Mouse (Mus musculus) neural tube, embryonic 10.5 days (tissue): ENCODE measurements around the gene Fcer1g.

Source experiments
- DNase-seq: peaks from one replicate; pipeline ENCODE4 v3.0.0-alpha.2; 2017; ENCODE audit warnings: low spot score; ENCODE audit errors: extremely low spot score

Fcer1g gene

DNA sequence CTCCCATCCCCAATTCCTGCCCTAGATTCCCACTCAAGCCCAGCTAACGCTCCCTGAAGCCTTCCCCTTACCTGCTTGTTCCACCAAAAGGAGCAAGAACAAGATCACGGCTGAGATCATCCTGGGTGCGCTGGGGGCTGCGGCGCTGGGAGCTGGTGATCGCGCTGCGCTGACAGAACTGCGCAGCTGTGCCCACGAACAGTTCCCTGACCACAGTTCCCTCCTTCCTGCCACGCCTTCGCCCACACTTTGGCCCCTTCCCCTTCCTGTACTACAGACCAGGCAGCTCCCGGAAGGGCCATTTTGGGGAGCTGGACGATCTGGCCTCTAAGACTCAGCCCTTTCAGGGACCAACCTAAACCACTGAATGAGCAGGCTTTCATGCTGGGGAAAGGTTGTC is at the start of gene Fcer1g:
Gene Fcer1g (minus strand): TSS at position 240 of the 400 bp plus-strand sequence.
- no peak for DNase-seq

DNA sequence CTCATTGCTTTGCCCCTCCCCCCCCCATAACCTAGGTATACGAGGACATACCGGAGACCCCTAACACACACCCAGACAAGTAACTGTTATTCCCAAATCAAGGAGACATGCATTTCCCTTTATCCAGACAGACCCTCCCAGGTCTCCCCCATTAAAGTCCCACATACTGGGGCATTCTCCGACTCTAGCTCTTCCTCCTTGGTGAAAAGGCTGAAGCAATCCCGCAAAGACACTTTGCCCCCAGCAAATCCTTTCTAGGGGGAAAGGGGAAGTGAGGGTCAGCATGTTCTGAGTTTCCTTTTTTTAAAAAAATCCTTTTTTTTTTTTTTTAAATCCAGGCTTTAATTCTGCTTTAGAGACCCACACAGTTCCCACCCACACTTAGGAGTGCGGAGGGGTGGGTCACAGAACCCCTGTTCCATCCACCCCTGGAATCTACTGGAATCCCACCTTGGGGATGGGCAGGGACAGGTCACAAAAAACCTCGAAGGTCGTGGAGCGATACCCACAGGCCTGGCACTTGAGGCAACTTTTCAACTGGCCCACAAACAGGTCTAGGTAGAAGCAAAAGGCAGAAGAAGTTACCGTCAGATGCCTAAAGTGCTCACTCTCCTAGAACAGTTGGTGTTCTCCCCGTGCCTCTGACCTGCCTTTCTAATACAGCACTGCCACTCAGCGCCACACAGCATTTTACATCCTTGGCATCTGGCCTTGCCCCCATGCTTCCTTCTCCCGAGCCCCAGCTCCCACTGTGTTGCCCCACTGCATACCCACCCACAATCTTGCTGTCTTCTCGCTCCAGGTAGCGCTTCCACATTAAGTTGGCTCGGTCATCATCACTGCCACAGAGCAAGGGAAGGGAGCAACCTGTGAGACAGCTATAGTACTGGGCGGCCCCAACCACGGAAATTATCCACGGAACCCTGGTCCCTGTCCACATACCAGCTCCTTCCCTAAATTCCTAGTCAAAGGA is 49.3 kb upstream of the Fcer1g start:
- no peak for DNase-seq

- no peak for DNase-seq
Measured at GRCm38 (mm10) chr1:171282086-171282805, 48.1 kb upstream of the Fcer1g start.

DNA sequence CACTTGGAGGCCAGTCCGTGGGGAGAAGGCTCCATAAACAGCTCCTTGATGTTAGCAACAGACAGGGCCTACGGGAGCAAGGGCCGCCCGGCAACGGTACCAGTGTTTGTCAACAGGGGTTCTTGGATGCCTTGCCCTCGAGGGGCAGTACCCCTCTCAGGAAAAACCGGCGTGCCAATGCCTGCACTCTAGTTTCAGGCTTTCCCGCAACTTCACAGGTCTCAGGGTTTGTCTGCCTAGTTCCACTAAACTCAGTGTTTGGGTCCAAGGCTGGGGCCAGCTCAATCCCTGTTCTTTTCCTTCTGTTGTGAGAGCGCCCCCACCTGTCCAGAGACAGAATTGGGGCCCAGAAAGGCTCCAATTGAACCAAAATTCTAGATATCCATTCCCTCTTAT is 47.4 kb upstream of the Fcer1g start:
- DNase-seq: no peak

GRCm38 (mm10) chr1:171280916-171281527 is 46.9 kb upstream of the Fcer1g start, which contains the start of gene Ppox:
TSS of gene Ppox (minus strand) at chr1:171281186.
- peak; percentile 85 for DNase-seq

GRCm38 (mm10) chr1:171280250-171280915 is 46.2 kb upstream of the Fcer1g start:
- no peak for DNase-seq

DNA sequence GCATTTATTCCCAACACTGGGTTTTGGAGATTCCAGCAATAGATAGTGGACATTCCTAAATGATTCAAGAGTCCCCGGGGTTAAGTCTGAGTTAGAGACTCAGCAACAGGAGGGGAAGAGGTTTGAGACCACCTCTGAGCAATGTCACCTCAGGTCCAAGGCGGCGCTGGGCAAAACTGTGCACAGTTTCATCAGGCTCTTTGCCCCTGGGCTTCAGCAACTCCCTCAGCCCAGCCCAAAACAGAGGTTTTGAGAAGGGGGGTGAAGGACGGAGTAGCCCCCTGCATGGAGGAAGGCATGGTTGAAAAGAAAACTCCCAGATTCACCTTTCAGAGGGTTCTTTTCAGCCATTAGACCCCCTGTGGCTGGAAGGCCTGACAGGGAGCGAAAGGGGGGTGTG is 45.6 kb upstream of the Fcer1g start:
- no peak for DNase-seq

DNA sequence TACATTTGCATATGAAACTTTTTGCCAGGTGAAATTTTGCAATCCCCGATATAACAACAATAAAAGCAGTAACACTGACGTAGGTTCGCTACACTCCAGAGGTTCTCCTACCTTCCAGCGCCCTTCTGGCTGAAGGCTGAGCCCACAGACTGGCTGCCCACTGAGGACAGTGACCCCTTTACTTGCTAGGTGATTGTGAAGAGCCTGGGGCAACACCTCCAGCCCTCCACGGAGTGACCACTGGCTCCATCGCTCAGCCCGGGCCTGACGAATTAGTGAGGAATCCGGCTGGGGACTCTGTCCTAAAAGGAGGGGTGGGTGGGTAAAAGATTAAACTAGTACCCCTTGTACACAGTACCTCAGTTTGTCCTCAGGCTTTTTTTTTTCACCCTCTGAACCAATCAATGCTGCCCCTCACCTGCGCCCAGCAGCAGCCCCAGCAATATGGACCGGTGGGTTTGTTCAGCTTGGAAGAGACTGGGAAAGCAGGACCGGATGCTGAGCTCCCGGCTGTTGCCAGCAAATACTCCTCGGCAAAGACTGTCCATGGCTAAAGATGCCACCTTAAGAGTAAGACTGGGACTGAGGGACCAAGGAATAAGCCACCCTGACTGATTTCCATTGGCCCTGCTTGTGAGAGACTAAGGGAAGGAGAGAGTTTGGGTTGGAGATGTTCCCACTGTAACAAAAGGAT is 45.0 kb upstream of the Fcer1g start:
- no peak for DNase-seq

DNA sequence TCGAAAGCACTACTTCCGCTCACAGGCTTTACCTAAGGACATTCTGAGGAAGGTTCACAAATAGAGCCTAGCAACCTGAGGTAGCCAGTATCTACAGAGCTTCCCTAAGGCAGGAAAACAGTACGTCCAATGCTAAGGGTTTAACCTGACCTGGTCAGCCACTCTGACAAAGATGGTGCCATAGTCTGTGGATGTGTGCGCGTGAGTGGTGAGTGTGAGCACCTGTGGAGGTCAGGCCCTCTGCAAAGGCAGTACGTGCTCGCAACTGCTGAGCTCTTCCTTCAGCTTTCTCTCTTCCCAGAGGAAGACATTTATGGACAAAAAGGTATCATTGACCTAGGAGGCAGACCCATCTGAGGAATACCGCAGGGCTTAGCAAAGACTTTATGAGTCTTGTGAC is 44.3 kb upstream of the Fcer1g start:
- DNase-seq: no peak

GRCm38 (mm10) chr1:171277736-171278135 is 43.6 kb upstream of the Fcer1g start:
- no peak for DNase-seq

DNA sequence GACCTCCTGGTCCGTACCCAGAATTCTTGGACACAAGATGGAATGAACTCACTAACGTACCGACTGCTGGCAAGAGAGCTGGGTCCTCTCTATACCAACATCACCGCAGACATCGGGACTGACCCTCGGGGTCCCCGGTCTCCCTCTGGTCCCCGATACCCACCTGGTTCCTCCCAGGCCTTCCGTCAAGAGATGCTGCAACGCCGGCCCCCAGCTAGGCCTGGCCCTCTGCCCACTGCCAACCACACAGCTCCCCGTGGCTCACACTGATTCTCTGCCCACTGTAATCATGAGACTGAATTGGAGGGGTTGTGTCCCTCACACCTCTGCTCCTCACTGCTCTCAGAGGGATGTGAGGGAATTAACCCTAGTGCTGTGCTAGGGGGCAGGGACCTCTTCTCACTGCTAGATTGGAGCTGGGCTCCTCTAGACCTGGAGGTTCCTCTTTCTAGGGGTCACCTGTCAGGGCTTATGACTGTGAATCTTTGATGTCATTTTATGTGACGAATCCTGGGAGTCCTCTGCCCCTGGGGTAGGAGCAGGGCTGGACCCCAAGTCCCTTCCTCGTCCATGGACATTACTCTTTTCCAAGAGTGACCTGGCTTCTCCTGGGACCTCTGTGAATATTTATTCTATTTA is 42.1 kb upstream of the Fcer1g start:
- DNase-seq: no peak

DNA sequence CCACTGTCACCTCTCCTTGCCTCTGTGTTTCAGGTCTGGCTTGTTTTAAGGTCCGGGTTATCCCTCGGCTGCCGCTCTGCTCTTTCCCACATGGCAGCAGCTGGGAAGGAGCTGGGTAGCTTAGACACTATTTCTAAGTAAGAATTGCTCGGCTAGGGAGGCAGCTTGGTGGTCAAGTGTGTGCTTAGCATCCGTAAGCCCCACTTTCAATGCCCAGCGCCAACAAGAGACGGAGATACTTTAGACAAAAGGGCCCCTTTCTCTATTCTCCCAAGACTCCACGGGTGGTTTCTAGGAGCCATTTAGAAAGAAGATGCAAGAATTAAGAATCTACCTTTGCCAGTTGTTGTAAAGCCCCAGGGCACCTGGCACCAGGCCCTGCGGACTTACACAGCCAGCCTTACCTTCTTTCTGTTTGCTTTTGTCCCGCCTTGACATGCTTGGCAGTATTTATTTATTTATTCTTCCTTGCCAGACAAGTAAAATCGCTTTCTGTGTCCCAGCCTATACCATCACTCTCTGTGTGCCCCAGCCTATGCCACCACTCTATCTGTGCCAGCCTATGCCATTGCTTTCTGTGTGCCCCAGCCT is 41.1 kb upstream of the Fcer1g start:
- DNase-seq: no peak

GRCm38 (mm10) chr1:171274171-171274570 is 40.0 kb upstream of the Fcer1g start:
- DNase-seq: no peak

GRCm38 (mm10) chr1:171272086-171272485 is 37.9 kb upstream of the Fcer1g start:
- no peak for DNase-seq

- DNase-seq: no peak
Measured at GRCm38 (mm10) chr1:171271622-171272021, 37.5 kb upstream of the Fcer1g start.

DNA sequence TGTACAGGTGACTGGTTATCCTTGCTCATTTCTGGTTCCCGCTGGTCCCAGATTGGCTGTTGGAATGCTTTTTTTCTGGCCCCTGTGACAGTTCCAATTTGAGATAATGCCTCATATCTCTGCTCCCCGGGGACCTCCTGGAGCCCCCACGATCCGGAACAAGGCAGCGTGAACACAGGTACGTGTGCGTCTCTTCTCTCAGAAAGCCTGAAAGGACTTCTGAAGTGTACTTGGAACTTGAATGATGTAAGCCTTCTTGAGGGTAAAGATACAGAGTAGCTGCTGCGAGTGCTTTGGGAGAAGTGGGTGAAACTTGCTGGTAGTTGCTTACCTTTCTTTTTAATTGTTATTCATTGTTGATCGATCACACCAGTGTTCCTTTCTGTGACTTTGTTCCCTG is 37.0 kb upstream of the Fcer1g start:
- DNase-seq: no peak

- no peak for DNase-seq
Measured at GRCm38 (mm10) chr1:171270573-171270900, 36.4 kb upstream of the Fcer1g start.

- DNase-seq: peak; percentile 96
Measured at GRCm38 (mm10) chr1:171269848-171270572, 35.8 kb upstream of the Fcer1g start, which contains the start of gene B4galt3. TSS of gene B4galt3 (plus strand) at chr1:171270328.

DNA sequence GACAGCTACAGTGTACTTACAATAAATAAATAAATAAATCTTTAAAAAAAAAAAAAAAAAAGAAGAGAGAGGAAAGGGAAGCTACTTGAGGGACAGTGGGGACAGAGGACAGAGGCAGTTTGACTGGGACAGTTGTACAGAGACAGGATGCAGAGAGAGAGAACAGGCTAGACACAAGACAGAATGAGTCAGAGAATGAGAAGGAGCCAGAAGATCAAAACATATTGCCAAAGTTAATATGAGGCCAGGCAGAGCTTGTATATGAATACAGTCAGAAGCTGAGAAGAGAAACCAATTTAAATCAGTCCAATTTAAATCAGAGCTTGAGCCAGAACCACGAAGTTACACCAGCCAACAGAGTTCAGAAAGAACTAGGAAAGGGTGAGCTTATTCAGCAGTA is 34.2 kb upstream of the Fcer1g start:
- DNase-seq: no peak
